Mouse (Mus musculus) forebrain, embryonic 15.5 days (tissue): ENCODE results near the gene Tiprl. TPM values are rescaled to one million over a fixed set of nuclear protein-coding genes. Genes with fewer than 3 reads are reported as not detected.

Experiments used
- polyA plus RNA-seq: library from polyadenylated mRNA; unstranded; fragments of >200 nt; fragmentation: Nextera tagmentation; extraction: Ambion mirVana; gene quantifications from 2 replicates; pipeline ENCODE4 v1.2.1, GENCODE M21; 2015

Gene Tiprl
- polyA plus RNA-seq, 1 experiment from 2014 or later, result 162 TPM

Other genes starting within 250 kb of the Tiprl start
- 0.10 TPM in 1 of 2 replicates, not detected in the other for gene Tbx19, start 76.2 kb downstream of the Tiprl start, polyA plus RNA-seq
- gene Sft2d2, start 42.6 kb downstream of the Tiprl start, polyA plus RNA-seq, result 5.4 TPM in 2 replicates
- 4.2 and 4.3 TPM in 2 replicates for gene Gpr161, start 58.8 kb upstream of the Tiprl start, polyA plus RNA-seq
- gene Dcaf6, start 223.5 kb upstream of the Tiprl start, polyA plus RNA-seq, result 13.9 and 15.2 TPM in 2 replicates
- 168 and 182 TPM in 2 replicates for gene Mpc2, start 223.6 kb upstream of the Tiprl start, polyA plus RNA-seq
- 0.17 and 0.20 TPM in 2 replicates for gene Adcy10, start 248.2 kb upstream of the Tiprl start, polyA plus RNA-seq